Mouse (Mus musculus) small intestine, adult 2 months (tissue): ENCODE data around the gene Lman1l.

Experiments used
- CTCF ChIP-seq: fragments of 200-500 bp; IDR thresholded peaks from 2 replicates; pipeline ENCODE4 v1.5.1; 2012; ENCODE audit warnings: low read depth, mild to moderate bottlenecking, control low read depth, inconsistent platforms, low read length, moderate library complexity, mixed read lengths; ENCODE audit not compliant: insufficient replicate concordance, insufficient read length; ENCODE audit errors: extremely low read depth
- POLR2A ChIP-seq: fragments of 200-500 bp; IDR thresholded peaks from 2 replicates; pipeline ENCODE4 v1.6.1; 2012; ENCODE audit warnings: low read depth, mild to moderate bottlenecking, control low read depth, inconsistent platforms, low read length, moderate library complexity

- peak; percentile 49; the same call in 1 of the 2 replicates for TF ChIP-seq POLR2A
- TF ChIP-seq CTCF, result no peak; the same call in 1 of the 2 replicates
Measured at GRCm38 (mm10) chr9:57589224-57590126, 31.1 kb downstream of the Lman1l start, which contains the start of gene Ulk3.
